Mouse (Mus musculus) kidney, adult 11 months (tissue): ENCODE measurements around the gene Atxn7.

Experiments
- DNase-seq: peaks from one replicate; pipeline ENCODE4 v3.0.0; 2022

The Atxn7 gene

GRCm38 (mm10) chr14:14065142-14065498 is 103.9 kb downstream of the Atxn7 start:
- DNase-seq: no peak

- no peak for DNase-seq
Measured at GRCm38 (mm10) chr14:14066241-14066640, 105.0 kb downstream of the Atxn7 start.

GRCm38 (mm10) chr14:14067648-14068472 is 106.6 kb downstream of the Atxn7 start:
- peak; percentile 84 for DNase-seq

GRCm38 (mm10) chr14:14068553-14068952 is 107.3 kb downstream of the Atxn7 start:
- DNase-seq: no peak

GRCm38 (mm10) chr14:14070541-14071315 is 109.5 kb downstream of the Atxn7 start:
- no peak for DNase-seq

- DNase-seq: no peak
Measured at GRCm38 (mm10) chr14:14071456-14071855, 110.2 kb downstream of the Atxn7 start.

GRCm38 (mm10) chr14:14080604-14081194 is 119.5 kb downstream of the Atxn7 start:
- no peak for DNase-seq

GRCm38 (mm10) chr14:14083811-14084210 is 122.6 kb downstream of the Atxn7 start:
- DNase-seq: no peak

- no peak for DNase-seq
Measured at GRCm38 (mm10) chr14:14086711-14087263, 125.5 kb downstream of the Atxn7 start.

- DNase-seq: no peak
Measured at GRCm38 (mm10) chr14:14087348-14087747, 126.1 kb downstream of the Atxn7 start.

GRCm38 (mm10) chr14:14088016-14088791 is 127.0 kb downstream of the Atxn7 start:
- DNase-seq: no peak

- no peak for DNase-seq
Measured at GRCm38 (mm10) chr14:14090571-14090970, 129.3 kb downstream of the Atxn7 start.

GRCm38 (mm10) chr14:14098330-14098980 is 137.2 kb downstream of the Atxn7 start:
- DNase-seq: peak; percentile 85

- DNase-seq: peak; percentile 85
Measured at GRCm38 (mm10) chr14:14100773-14101280, 139.6 kb downstream of the Atxn7 start.

GRCm38 (mm10) chr14:14101296-14101695 is 140.1 kb downstream of the Atxn7 start:
- peak; percentile 41 for DNase-seq

- no peak for DNase-seq
Measured at GRCm38 (mm10) chr14:14104213-14104929, 143.1 kb downstream of the Atxn7 start.

GRCm38 (mm10) chr14:14104930-14105318 is 143.7 kb downstream of the Atxn7 start:
- no peak for DNase-seq

- no peak for DNase-seq
Measured at GRCm38 (mm10) chr14:14110710-14111109, 149.5 kb downstream of the Atxn7 start.

GRCm38 (mm10) chr14:14120230-14121096 is 159.2 kb downstream of the Atxn7 start, which contains the start of gene Psmd6:
Psmd6 (minus strand) TSS chr14:14120984.
- peak; percentile 87 for DNase-seq
